Mouse (Mus musculus) right cerebral cortex, postnatal 14 days (tissue): ENCODE data around the gene Nanog.
"Not testable (repeated sequence)": the region's sequence is repeated elsewhere in the genome, so short reads cannot be mapped to it uniquely, and the experiment has no call there.

Experiments used
- DNase-seq: peaks from one replicate; pipeline ENCODE4 v3.0.0; 2022

Nanog gene

GRCm38 (mm10) chr6:122703251-122703650, 4.0 kb upstream of the Nanog start:
- no peak for DNase-seq

GRCm38 (mm10) chr6:122703706-122704105, 3.6 kb upstream of the Nanog start:
- DNase-seq: no peak

- no peak for DNase-seq
Observed at GRCm38 (mm10) chr6:122706337-122706840, 900 bp upstream of the Nanog start.

- no peak for DNase-seq
Observed at GRCm38 (mm10) chr6:122708826-122709225, 1.5 kb downstream of the Nanog start.

GRCm38 (mm10) chr6:122711455-122711854, 4.2 kb downstream of the Nanog start:
- DNase-seq: no peak

- DNase-seq: not testable (repeated sequence)
Observed at GRCm38 (mm10) chr6:122713116-122713515, 5.8 kb downstream of the Nanog start.

GRCm38 (mm10) chr6:122714707-122715365, 7.5 kb downstream of the Nanog start:
- no peak for DNase-seq

- DNase-seq: no peak
Observed at GRCm38 (mm10) chr6:122715886-122716285, 8.6 kb downstream of the Nanog start.

- DNase-seq: not testable (repeated sequence)
Observed at GRCm38 (mm10) chr6:122718224-122718623, 10.9 kb downstream of the Nanog start.

GRCm38 (mm10) chr6:122719942-122720341, 12.7 kb downstream of the Nanog start:
- peak; percentile 74 for DNase-seq

- DNase-seq: peak; percentile 79
Observed at GRCm38 (mm10) chr6:122739952-122740351, 32.7 kb downstream of the Nanog start.

GRCm38 (mm10) chr6:122741460-122742227, 34.4 kb downstream of the Nanog start:
- DNase-seq: peak; percentile 19

GRCm38 (mm10) chr6:122742228-122742899, 35.1 kb downstream of the Nanog start:
- peak; percentile 36 for DNase-seq

- no peak for DNase-seq
Observed at GRCm38 (mm10) chr6:122743353-122743752, 36.1 kb downstream of the Nanog start.

- no peak for DNase-seq
Observed at GRCm38 (mm10) chr6:122744505-122745249, 37.4 kb downstream of the Nanog start.

GRCm38 (mm10) chr6:122750579-122750978, 43.3 kb downstream of the Nanog start:
- DNase-seq: no peak

- DNase-seq: no peak
Observed at GRCm38 (mm10) chr6:122755913-122756312, 48.6 kb downstream of the Nanog start.

GRCm38 (mm10) chr6:122758732-122759131, 51.4 kb downstream of the Nanog start:
- DNase-seq: no peak

- DNase-seq: peak; percentile 66
Observed at GRCm38 (mm10) chr6:122761011-122761599, 53.8 kb downstream of the Nanog start.

- no peak for DNase-seq
Observed at GRCm38 (mm10) chr6:122761901-122762300, 54.6 kb downstream of the Nanog start.

- DNase-seq: no peak
Observed at GRCm38 (mm10) chr6:122762480-122762879, 55.2 kb downstream of the Nanog start.

GRCm38 (mm10) chr6:122762952-122763700, 55.8 kb downstream of the Nanog start:
- DNase-seq: no peak
